Mouse (Mus musculus): Measurements from ENCODE around the gene Tnfrsf19.

Gene Tnfrsf19

GRCm38 (mm10) chr14:60957611-60958157 is 88.6 kb downstream of the Tnfrsf19 start:
- DNase-seq, result no peak

- no peak for DNase-seq
Measured at GRCm38 (mm10) chr14:60937481-60938039, 108.7 kb downstream of the Tnfrsf19 start.

DNA sequence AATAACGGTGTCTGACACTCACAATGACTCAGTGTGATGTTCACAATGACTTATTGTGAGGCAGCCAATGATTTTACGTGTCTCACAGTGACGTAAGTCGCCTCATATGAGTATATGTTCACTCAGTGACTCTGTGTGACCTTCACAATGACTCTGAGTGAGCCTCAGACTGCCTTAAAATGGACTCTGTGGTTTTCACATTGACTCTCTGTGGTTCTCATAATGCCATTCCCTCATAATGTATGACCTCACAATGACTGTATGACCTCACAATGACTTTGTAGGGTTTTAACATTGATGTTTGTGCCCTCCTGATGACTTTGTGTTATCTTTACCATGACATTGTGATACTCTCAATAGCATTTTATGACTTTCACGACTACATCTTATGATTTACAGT is 110.6 kb downstream of the Tnfrsf19 start:
- no peak for DNase-seq

DNA sequence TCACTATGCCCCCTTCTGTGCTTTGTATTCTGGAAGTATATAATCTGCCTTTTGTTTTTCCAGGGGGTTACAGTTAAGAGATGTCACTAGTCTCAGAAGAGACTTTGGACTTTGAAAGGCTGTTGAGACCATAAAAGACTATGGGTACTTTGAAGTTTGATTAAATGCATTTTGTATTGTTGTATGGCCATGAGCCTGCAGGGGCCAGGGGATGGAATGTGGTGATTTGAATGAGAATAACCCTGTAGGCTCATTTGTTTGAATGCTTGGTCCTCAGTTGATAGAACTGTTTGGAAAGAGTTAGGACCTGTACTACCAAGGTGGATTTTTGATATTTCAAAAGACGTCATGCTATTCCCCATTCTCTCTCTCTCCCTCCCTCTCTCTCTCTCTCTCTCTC is 120.3 kb downstream of the Tnfrsf19 start:
- DNase-seq, result no peak

GRCm38 (mm10) chr14:60916661-60917060 is 129.6 kb downstream of the Tnfrsf19 start:
- no peak for DNase-seq
